Mouse (Mus musculus) bone marrow macrophage, adult 2 months (primary cell): ENCODE measurements at regions not wholly inside any gene's neighbourhood (a gene's known extent, or its start where the extent isn't known, plus 50 kb on each side); places are given as distances from the start of the nearest gene placed in this dataset.

Source experiments
- H3K27ac ChIP-seq: 2 replicates; pipeline ENCODE4 v1.5.1; 2012; ENCODE audit warnings: low read depth, low read length; ENCODE audit not compliant: insufficient read depth
- H3K4me1 ChIP-seq: 2 replicates; pipeline ENCODE4 v1.6.1; 2012; ENCODE audit warnings: low read length; ENCODE audit not compliant: control insufficient read depth, insufficient read depth
- H3K4me3 ChIP-seq: 2 replicates; pipeline ENCODE4 v1.5.1; 2012; ENCODE audit warnings: mild to moderate bottlenecking, low read length, moderate library complexity; ENCODE audit not compliant: insufficient read depth
- CTCF ChIP-seq: IDR thresholded peaks from 2 replicates; pipeline ENCODE4 v1.5.1; 2012; ENCODE audit warnings: low read depth, mild to moderate bottlenecking, low read length, moderate library complexity
- POLR2A ChIP-seq: IDR thresholded peaks from 2 replicates; pipeline ENCODE4 v1.6.1; 2012; ENCODE audit warnings: mild to moderate bottlenecking, low read depth, low read length, borderline replicate concordance

- Histone ChIP-seq H3K27ac (no peak overlapping the region), H3K4me1 (no peaks in the 10 kb centered on the region), H3K4me3 (no peak overlapping the region)
- TF ChIP-seq POLR2A (no peak), CTCF (no peak)
Observed at GRCm38 (mm10) chr15:61294131-61294530, 371.3 kb upstream of the A1bg start.

DNA sequence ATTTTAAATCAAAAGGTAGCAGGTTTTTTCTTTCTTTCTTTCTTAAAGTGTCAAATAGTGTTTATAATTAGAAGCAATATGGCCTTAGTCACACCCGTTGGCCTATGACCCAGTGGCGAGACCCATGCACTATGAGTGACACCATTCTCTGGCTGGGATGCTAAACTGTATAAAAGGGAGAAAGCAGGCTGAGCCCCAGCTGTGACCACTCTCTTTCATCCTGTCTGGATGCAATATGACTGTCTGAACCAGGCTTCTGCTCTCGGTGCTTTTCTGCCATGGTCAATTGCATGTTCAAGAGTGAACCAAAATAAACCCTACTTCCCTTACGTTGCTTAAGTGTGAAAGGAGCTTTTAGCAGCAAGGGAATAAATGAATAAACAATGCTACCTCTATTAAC, 346.0 kb upstream of the A1bg start:
- H3K4me3 ChIP-seq: no peak overlapping the region
- H3K27ac ChIP-seq: no peak overlapping the region
- TF ChIP-seq CTCF: no peak
- TF ChIP-seq POLR2A: no peak

GRCm38 (mm10) chr15:61259047-61259446, 336.2 kb upstream of the A1bg start:
- Histone ChIP-seq H3K4me3 (no peak overlapping the region), H3K27ac (no peak overlapping the region), H3K4me1 (no peaks in the 10 kb centered on the region)
- TF ChIP-seq POLR2A (no peak), CTCF (no peak)

More for the DNA sequence above, 346.0 kb upstream of the A1bg start:
- H3K4me1 ChIP-seq: no peaks in the 10 kb centered on the region

- no peak overlapping the region for H3K4me3 ChIP-seq
- H3K4me1 ChIP-seq: no peaks in the 10 kb centered on the region
- no peak overlapping the region for H3K27ac ChIP-seq
- TF ChIP-seq POLR2A: no peak
- no peak for TF ChIP-seq CTCF
Observed at GRCm38 (mm10) chr15:61244511-61244910, 321.7 kb upstream of the A1bg start.

DNA sequence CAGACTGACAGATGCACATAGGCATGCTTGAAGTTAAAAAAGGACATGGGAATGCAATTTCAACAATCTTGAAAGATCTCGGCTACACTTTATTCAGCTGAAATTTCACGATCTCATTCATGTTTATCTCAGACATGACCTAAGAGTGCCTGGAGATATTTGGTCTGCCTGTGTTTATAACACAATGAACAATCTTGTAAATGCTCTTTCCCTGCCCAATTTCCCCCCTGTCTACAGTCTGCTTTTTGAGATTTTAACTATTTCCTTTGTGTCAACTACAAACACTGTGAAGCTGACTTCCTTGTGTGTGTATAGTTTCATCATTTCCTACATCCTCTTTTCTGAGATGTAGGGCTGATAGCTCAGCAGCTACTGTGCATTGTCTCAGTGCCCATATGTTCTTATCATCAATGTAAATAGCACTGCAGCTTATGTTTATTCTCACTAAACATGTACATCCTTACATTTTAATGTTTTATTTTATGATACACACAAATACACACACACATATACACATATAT, 319.4 kb upstream of the A1bg start:
- no peak for TF ChIP-seq CTCF
- TF ChIP-seq POLR2A: no peak
- H3K4me1 ChIP-seq: no peaks in the 10 kb centered on the region
- H3K27ac ChIP-seq: no peak overlapping the region
- H3K4me3 ChIP-seq: no peak overlapping the region

- no peak for TF ChIP-seq CTCF
- TF ChIP-seq POLR2A: no peak
- Histone ChIP-seq H3K27ac (no peak overlapping the region), H3K4me1 (no peaks in the 10 kb centered on the region), H3K4me3 (no peak overlapping the region)
Observed at GRCm38 (mm10) chr15:61241741-61242140, 318.9 kb upstream of the A1bg start.

GRCm38 (mm10) chr15:61240344-61240743, 317.5 kb upstream of the A1bg start:
- Histone ChIP-seq H3K4me1 (no peaks in the 10 kb centered on the region), H3K4me3 (no peak overlapping the region), H3K27ac (no peak overlapping the region)
- TF ChIP-seq POLR2A (no peak), CTCF (no peak)

- H3K27ac ChIP-seq: no peak overlapping the region
- TF ChIP-seq POLR2A: no peak
- TF ChIP-seq CTCF: no peak
- no peaks in the 10 kb centered on the region for H3K4me1 ChIP-seq
- H3K4me3 ChIP-seq: no peak overlapping the region
Observed at GRCm38 (mm10) chr15:61239414-61239813, 316.6 kb upstream of the A1bg start.

GRCm38 (mm10) chr15:61238996-61239395, 316.2 kb upstream of the A1bg start:
- TF ChIP-seq POLR2A: no peak
- no peak for TF ChIP-seq CTCF

DNA sequence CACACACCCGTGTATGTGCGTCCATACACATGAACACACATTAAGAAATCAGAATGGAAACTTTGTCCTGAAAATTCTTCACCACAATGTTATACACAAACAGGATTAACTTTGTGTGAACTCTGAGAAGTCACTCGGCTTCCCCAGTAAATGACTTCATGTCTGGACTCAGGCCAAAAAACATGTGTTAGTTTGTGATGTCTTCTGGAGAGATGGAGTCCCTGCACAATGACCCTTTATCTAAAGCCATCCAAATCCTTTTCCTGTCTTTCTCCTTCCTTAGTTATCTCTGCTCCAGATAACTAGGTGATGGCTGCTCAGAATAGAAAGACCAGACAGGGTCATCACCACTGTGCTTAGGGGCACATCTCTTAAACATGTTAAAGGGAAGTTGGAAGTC, 306.8 kb upstream of the A1bg start:
- no peaks in the 10 kb centered on the region for H3K4me1 ChIP-seq
- TF ChIP-seq CTCF (no peak), POLR2A (no peak)
- no peak overlapping the region for H3K4me3 ChIP-seq

More at GRCm38 (mm10) chr15:61238996-61239395, 316.2 kb upstream of the A1bg start:
- no peak overlapping the region for H3K27ac ChIP-seq
- no peak overlapping the region for H3K4me3 ChIP-seq
- H3K4me1 ChIP-seq: no peaks in the 10 kb centered on the region

DNA sequence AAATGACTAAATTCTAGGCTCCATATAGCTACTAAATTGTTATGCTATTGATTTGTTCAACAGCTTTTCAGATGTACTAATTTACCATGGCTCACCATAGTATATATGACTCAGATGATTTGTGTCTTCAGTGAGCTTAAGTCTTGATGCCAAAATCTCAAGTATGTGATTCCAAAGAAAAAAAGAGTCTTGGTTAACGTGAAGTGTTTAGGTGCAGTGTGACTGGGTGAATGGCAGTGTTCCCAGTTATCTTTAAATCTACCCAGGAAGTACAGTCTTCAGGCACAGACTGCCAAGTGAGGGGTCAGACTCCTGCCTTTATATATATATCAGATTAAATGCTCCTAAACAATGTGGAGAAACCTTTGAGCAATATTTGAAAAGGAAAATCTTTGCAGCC, 300.1 kb upstream of the A1bg start:
- Histone ChIP-seq H3K4me1 (no peaks in the 10 kb centered on the region), H3K4me3 (no peak overlapping the region), H3K27ac (no peak overlapping the region)
- TF ChIP-seq CTCF (no peak), POLR2A (no peak)

More for the DNA sequence above, 306.8 kb upstream of the A1bg start:
- no peak overlapping the region for H3K27ac ChIP-seq
